Mouse (Mus musculus) CH12.LX (cell line): ENCODE results near the gene Immp2l. TPM values are rescaled to one million over a fixed set of nuclear protein-coding genes. Genes with fewer than 3 reads are reported as not detected.

ENCODE experiments used
- DNase-seq: peaks from one replicate; pipeline ENCODE4 v3.0.0-alpha.2; 2013; ENCODE audit errors: extremely low read depth
- H3K27ac ChIP-seq: 2 replicates; pipeline ENCODE4 v1.5.1; 2012; ENCODE audit warnings: low read depth, mild to moderate bottlenecking, control low read depth, moderate library complexity; ENCODE audit not compliant: insufficient read depth
- H3K27me3 ChIP-seq: replicated peaks from 2 replicates; pipeline ENCODE3; 2012; ENCODE audit warnings: inconsistent platforms
- H3K36me3 ChIP-seq, 2 experiments: replicated peaks in 1 of 2; 2 replicates each; pipeline versions ENCODE3 to v1.6.1; 2012; ENCODE audit warnings: inconsistent platforms in 1 of 2, low read length in 1 of 2, mild to moderate bottlenecking in 1 of 2, mixed read lengths in 1 of 2, moderate library complexity in 1 of 2; ENCODE audit not compliant: control insufficient read depth in 1 of 2, insufficient read depth in 1 of 2
- H3K4me1 ChIP-seq, 2 experiments: 2 replicates each; pipeline ENCODE4 v1.6.1; 2012; ENCODE audit warnings: inconsistent platforms in 1 of 2, moderate library complexity in 1 of 2; ENCODE audit not compliant: insufficient read depth in 2 of 2, control insufficient read depth in 1 of 2
- H3K4me2 ChIP-seq: 2 replicates; pipeline ENCODE4 v1.6.1; 2012; ENCODE audit warnings: low read depth, mild to moderate bottlenecking, control low read depth; ENCODE audit not compliant: poor library complexity, insufficient read depth, severe bottlenecking
- H3K4me3 ChIP-seq, 3 experiments: fragments of 150-350 bp in 1 of 3; sonication (generic) in 1 of 3; replicated peaks in 1 of 3; 2 replicates each; pipeline versions ENCODE3 to v1.5.1; 2011 to 2012; ENCODE audit warnings: low read depth in 2 of 3, low read length in 2 of 3, mild to moderate bottlenecking in 2 of 3, moderate library complexity in 2 of 3, control low read depth in 1 of 3, improper control_type of control experiment in 1 of 3, inconsistent platforms in 1 of 3, mixed read lengths in 1 of 3; ENCODE audit not compliant: poor library complexity in 1 of 3
- H3K79me2 ChIP-seq: replicated peaks from 2 replicates; pipeline ENCODE4 v1.6.1; 2012; ENCODE audit warnings: mild to moderate bottlenecking, moderate library complexity; ENCODE audit not compliant: control insufficient read depth, poor library complexity, insufficient read depth, severe bottlenecking; ENCODE audit errors: extremely low read depth
- H3K9ac ChIP-seq: 2 replicates; pipeline ENCODE4 v1.6.1; 2012; ENCODE audit warnings: low read depth, mild to moderate bottlenecking, control low read depth, moderate library complexity; ENCODE audit not compliant: insufficient read depth
- H3K9me3 ChIP-seq: replicated peaks from 2 replicates; pipeline ENCODE3; 2012; ENCODE audit warnings: low read length, inconsistent platforms, mixed read lengths
- BHLHE40 ChIP-seq: IDR thresholded peaks from 2 replicates; pipeline ENCODE4 v1.6.1; 2011; ENCODE audit warnings: mild to moderate bottlenecking, low read depth, low read length, improper control_type of control experiment
- CHD2 ChIP-seq: IDR thresholded peaks from 2 replicates; pipeline ENCODE4 v1.6.1; 2011; ENCODE audit warnings: low read length, improper control_type of control experiment
- CTCF ChIP-seq, 2 experiments: IDR thresholded peaks in 1 of 2; conservative IDR thresholded peaks in 1 of 2; 2 replicates each; pipeline ENCODE4 v1.5.1; 2011 to 2012; ENCODE audit warnings: low read depth in 2 of 2, low read length in 2 of 2, improper control_type of control experiment in 1 of 2, inconsistent platforms in 1 of 2, mild to moderate bottlenecking in 1 of 2, moderate library complexity in 1 of 2
- E2F4 ChIP-seq: IDR thresholded peaks from 2 replicates; pipeline ENCODE4 v1.6.1; 2011; ENCODE audit warnings: low read depth, low read length, improper control_type of control experiment; ENCODE audit not compliant: insufficient replicate concordance
- ELF1 ChIP-seq: IDR thresholded peaks from 2 replicates; pipeline ENCODE4 v1.6.1; 2014; ENCODE audit warnings: low read depth, mild to moderate bottlenecking, inconsistent platforms, low read length, improper control_type of control experiment
- EP300 ChIP-seq: IDR thresholded peaks from 2 replicates; pipeline ENCODE4 v1.6.1; 2011; ENCODE audit warnings: low read length, improper control_type of control experiment
- ETS1 ChIP-seq: conservative IDR thresholded peaks from 2 replicates; pipeline ENCODE4 v1.6.1; 2012; ENCODE audit warnings: low read depth, mild to moderate bottlenecking, inconsistent platforms, low read length, improper control_type of control experiment, moderate library complexity
- GABPA ChIP-seq: IDR thresholded peaks from 2 replicates; pipeline ENCODE4 v1.6.1; 2012; ENCODE audit warnings: low read depth, low read length, improper control_type of control experiment, inconsistent platforms; ENCODE audit not compliant: insufficient replicate concordance
- IRF4 ChIP-seq: IDR thresholded peaks from 2 replicates; pipeline ENCODE4 v1.6.1; 2014; ENCODE audit warnings: low read depth, mild to moderate bottlenecking, inconsistent platforms, low read length, improper control_type of control experiment
- JUN ChIP-seq: IDR thresholded peaks from 2 replicates; pipeline ENCODE4 v1.6.1; 2011; ENCODE audit warnings: low read depth, mild to moderate bottlenecking, low read length, improper control_type of control experiment, moderate library complexity; ENCODE audit not compliant: insufficient read depth
- JUND ChIP-seq: conservative IDR thresholded peaks from 2 replicates; pipeline ENCODE4 v1.6.1; 2011; ENCODE audit warnings: low read depth, low read length, improper control_type of control experiment
- KAT2A ChIP-seq: IDR thresholded peaks from 2 replicates; pipeline ENCODE4 v1.6.1; 2012; ENCODE audit warnings: low read length, improper control_type of control experiment, inconsistent platforms; ENCODE audit not compliant: insufficient replicate concordance
- MAZ ChIP-seq: IDR thresholded peaks from 2 replicates; pipeline ENCODE4 v1.6.1; 2012; ENCODE audit warnings: low read depth, mild to moderate bottlenecking, inconsistent platforms, low read length, improper control_type of control experiment, moderate library complexity
- MEF2A ChIP-seq: IDR thresholded peaks from 2 replicates; pipeline ENCODE4 v1.6.1; 2014; ENCODE audit warnings: low read depth, mild to moderate bottlenecking, inconsistent platforms, low read length, improper control_type of control experiment, borderline replicate concordance
- NRF1 ChIP-seq: IDR thresholded peaks from 2 replicates; pipeline ENCODE4 v1.6.1; 2014; ENCODE audit warnings: low read depth, mild to moderate bottlenecking, inconsistent platforms, low read length, improper control_type of control experiment, moderate library complexity
- POLR2AphosphoS2 ChIP-seq: IDR thresholded peaks from 2 replicates; pipeline ENCODE4 v1.6.1; 2011; ENCODE audit warnings: low read depth, low read length, improper control_type of control experiment
- RAD21 ChIP-seq: IDR thresholded peaks from 2 replicates; pipeline ENCODE4 v1.6.1; 2011; ENCODE audit warnings: low read depth, mild to moderate bottlenecking, low read length, improper control_type of control experiment, moderate library complexity
- RCOR1 ChIP-seq: conservative IDR thresholded peaks from 2 replicates; pipeline ENCODE4 v1.6.1; 2012; ENCODE audit warnings: low read depth, mild to moderate bottlenecking, inconsistent platforms, low read length, improper control_type of control experiment
- SIN3A ChIP-seq: IDR thresholded peaks from 2 replicates; pipeline ENCODE4 v1.6.1; 2012; ENCODE audit warnings: low read length, improper control_type of control experiment, inconsistent platforms
- SMC3 ChIP-seq: IDR thresholded peaks from 2 replicates; pipeline ENCODE4 v1.6.1; 2011; ENCODE audit warnings: low read depth, low read length, improper control_type of control experiment
- TBP ChIP-seq: conservative IDR thresholded peaks from 2 replicates; pipeline ENCODE4 v1.6.1; 2011; ENCODE audit warnings: low read depth, low read length, improper control_type of control experiment
- TCF12 ChIP-seq: IDR thresholded peaks from 2 replicates; pipeline ENCODE4 v1.6.1; 2014; ENCODE audit warnings: low read depth, mild to moderate bottlenecking, inconsistent platforms, low read length, improper control_type of control experiment
- USF1 ChIP-seq: IDR thresholded peaks from 2 replicates; pipeline ENCODE4 v1.6.1; 2014; ENCODE audit warnings: low read depth, mild to moderate bottlenecking, inconsistent platforms, low read length, improper control_type of control experiment
- ZC3H11A ChIP-seq: IDR thresholded peaks from 2 replicates; pipeline ENCODE4 v1.6.1; 2012; ENCODE audit warnings: low read depth, mild to moderate bottlenecking, inconsistent platforms, low read length, improper control_type of control experiment
- ZKSCAN1 ChIP-seq: IDR thresholded peaks from 2 replicates; pipeline ENCODE4 v1.6.1; 2012; ENCODE audit warnings: low read depth, inconsistent platforms, low read length, improper control_type of control experiment, borderline replicate concordance
- ZMIZ1 ChIP-seq: IDR thresholded peaks from 2 replicates; pipeline ENCODE4 v1.6.1; 2012; ENCODE audit warnings: low read depth, mild to moderate bottlenecking, inconsistent platforms, low read length, improper control_type of control experiment
- ZNF384 ChIP-seq: IDR thresholded peaks from 2 replicates; pipeline ENCODE4 v1.6.1; 2012; ENCODE audit warnings: low read depth, low read length, improper control_type of control experiment, inconsistent platforms
- dilution Hi-C: fragments of 300-500 bp; cut with MboI; formaldehyde crosslinking; loops from 2 replicates; pipeline ENCODE4 v1.14.3; 2020; ENCODE audit warnings: low sequenced_read_pairs; ENCODE audit not compliant: extremely low pct_unique_long_range_greater_than_20kb, extremely low pct_ligation_motif_present
- in situ Hi-C: fragments of 300-500 bp; cut with MboI; formaldehyde crosslinking; loops from 3 replicates; pipeline ENCODE4 v1.14.3; 2019; ENCODE audit warnings: low sequenced_read_pairs, low pct_ligation_motif_present, low pct_unique_long_range_greater_than_20kb, mixed read lengths
- polyA plus RNA-seq: library from polyadenylated mRNA; unstranded; fragments of >175 nt; gene quantifications from 2 replicates; pipeline ENCODE4 v1.2.1, GENCODE M21; 2012; ENCODE audit warnings: low read depth; ENCODE audit not compliant: insufficient read length
- total RNA-seq, 2 experiments: library from RNA; depleted of rRNA; stranded (reverse); fragments of 300-350 nt in 1 of 2; fragments of >200 nt in 1 of 2; gene quantifications; 2 replicates each; pipeline ENCODE4 v1.2.3; 2012 to 2014

Gene Immp2l
- total and polyA plus RNA-seq, 3 experiments = 4.8 to 16.5 (median 9.9) TPM

- dilution Hi-C loops = no loop called here
- Histone ChIP-seq H3K4me3 (no peak overlapping the region), H3K4me1 (no peaks in the 10 kb centered on the region), H3K9me3 (no peaks in the 10 kb centered on the region), H3K36me3 (no peaks in the 10 kb centered on the region), H3K9ac (no peak overlapping the region), H3K27me3 (no peaks in the 10 kb centered on the region), H3K27ac (no peak overlapping the region)
- in situ Hi-C loops = no loop called here
- no peak for TF ChIP-seq RAD21
- no peak for TF ChIP-seq MEF2A
- TF ChIP-seq ETS1 = no peak
- TF ChIP-seq SMC3 = no peak
- no peak for TF ChIP-seq NRF1
- no peak for TF ChIP-seq POLR2AphosphoS2
- TF ChIP-seq ZMIZ1 = no peak
- TF ChIP-seq ZC3H11A = no peak
- no peak for TF ChIP-seq USF1
- TF ChIP-seq KAT2A = no peak
- no peak for TF ChIP-seq ZKSCAN1
- TF ChIP-seq GABPA = no peak
- TF ChIP-seq JUND = no peak
- TF ChIP-seq, all 38 proteins: peak for 0
- no peaks in the 10 kb centered on the region for H3K79me2 ChIP-seq
- H3K4me2 ChIP-seq = no peak overlapping the region
- DNase-seq = no peak
Measured at GRCm38 (mm10) chr12:41308726-41309680, 285.1 kb downstream of the Immp2l start.

DNA sequence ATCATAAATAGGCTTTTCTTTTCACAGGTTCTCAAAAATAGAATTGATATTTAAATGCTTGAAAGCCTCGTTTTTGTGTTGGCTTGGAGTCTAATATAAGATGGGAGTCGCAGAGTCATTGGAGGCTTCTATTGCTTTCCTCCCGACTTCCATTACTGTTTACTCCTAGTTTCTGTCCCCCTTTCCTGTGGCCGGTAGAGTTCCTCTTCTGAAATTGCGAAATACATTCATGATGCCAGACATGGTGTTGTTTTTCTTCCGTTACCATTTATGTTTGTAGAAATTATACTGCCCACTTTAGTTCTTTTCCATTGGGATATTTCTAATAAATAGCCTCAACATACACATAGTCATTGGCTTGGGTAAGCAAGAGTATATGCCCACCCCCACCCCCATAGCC, 289.5 kb downstream of the Immp2l start:
- Histone ChIP-seq H3K27ac (no peak overlapping the region), H3K4me2 (no peak overlapping the region), H3K4me1 (no peaks in the 10 kb centered on the region), H3K27me3 (no peaks in the 10 kb centered on the region), H3K9ac (no peak overlapping the region), H3K79me2 (no peaks in the 10 kb centered on the region), H3K9me3 (no peaks in the 10 kb centered on the region), H3K4me3 (no peak overlapping the region), H3K36me3 (no peaks in the 10 kb centered on the region)
- TF ChIP-seq USF1 (no peak), RCOR1 (no peak), CTCF (conservative IDR thresholded peaks at IDR 0.05 in 1 of 2, IDR thresholded peaks at IDR 0.05 in 1 of 2; ENCODE audit: low read depth in 2 of 2, low read length in 2 of 2) (no peak), ZMIZ1 (no peak), ETS1 (no peak), ZNF384 (no peak), IRF4 (no peak), ZKSCAN1 (no peak), BHLHE40 (no peak), MAZ (no peak), ELF1 (no peak), E2F4 (no peak), TCF12 (no peak), ZC3H11A (no peak), EP300 (no peak), MEF2A (no peak), SIN3A (no peak), JUN (no peak), CHD2 (no peak), TBP (no peak)
- dilution Hi-C loops (no loop called here), in situ Hi-C loops (no loop called here)
- no peak for DNase-seq
